Mouse (Mus musculus): Measurements from ENCODE around the gene Syne1. TPM values are rescaled to one million over a fixed set of nuclear protein-coding genes. Genes with fewer than 3 reads are reported as not detected.

The Syne1 gene
- total RNA-seq, 4 experiments from 2014 or later: 272 to 326 (median 297) TPM

DNA sequence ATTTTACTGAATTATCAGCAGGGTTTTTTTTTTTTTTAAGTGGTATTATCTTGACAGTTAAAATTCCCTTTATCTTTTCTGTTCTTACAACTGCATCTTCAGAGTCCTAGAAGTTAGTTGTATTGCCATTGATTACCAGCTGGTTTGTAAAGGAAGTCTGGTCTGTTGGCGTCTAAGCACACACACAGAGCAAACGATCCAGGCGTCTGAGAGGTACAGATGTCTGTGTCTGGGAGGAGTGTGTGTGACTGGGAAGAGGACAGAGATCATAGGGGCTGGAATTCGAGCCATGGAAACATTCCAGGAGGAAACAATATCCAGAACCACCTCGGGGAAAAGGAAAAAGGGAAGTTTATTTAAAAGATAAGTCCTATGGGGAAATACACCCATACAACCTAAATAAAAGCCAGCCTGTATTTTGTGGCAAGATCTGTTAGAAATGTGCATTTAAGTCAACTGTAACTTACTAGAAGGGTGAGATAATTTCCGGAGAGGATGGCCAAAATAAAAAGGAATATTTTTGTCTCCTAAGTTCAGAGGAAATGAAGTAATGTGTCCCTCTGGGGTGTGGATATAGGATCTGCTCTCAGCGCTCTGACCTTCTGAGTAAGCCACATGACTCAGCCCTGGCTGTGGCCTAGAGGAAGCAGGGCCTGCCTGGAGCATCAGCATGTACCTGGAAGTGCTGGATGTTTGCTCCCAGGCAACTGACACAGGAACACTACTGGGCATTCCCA, 343.2 kb downstream of the Syne1 start:
- no peak for DNase-seq (ENCODE audit: low spot score in 2 of 2)

DNA sequence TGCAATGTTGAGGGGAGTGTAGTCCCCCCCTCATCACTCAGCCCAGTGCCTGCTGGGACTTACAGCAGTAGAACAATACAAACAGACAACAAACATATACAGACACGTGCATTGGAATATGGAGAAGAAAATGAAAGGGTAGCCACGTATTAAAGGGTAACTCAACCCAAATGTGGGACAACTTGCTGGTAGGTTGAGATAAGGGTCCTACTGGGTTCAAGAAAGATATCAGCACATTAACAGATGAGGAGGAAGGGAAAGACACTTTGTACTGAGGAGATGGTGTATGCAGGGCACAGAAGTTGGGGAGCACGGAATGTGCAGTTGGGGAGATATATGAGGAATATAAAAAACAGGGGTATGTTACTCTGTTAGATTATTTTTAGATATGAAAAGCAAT, 345.3 kb downstream of the Syne1 start:
- DNase-seq (ENCODE audit: low spot score in 2 of 2): no peak

DNA sequence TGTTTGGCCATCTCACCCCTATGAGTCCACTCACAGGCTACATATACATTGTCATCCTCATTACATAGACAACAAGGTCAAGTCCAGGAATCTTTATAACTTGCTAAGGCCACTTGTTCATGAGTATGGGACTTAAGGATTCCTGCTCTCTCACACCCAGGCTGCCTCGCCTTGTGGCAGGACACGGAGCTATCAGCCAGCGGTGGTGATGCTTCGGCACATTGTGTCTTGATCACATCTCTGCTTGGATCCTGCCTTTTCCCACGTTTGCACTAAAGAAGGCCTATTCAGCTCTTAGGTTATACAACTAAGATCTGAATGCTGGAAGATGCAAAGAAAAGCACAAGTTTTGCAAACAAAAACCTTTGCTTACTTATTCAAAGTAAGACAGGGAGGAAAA, 345.7 kb downstream of the Syne1 start:
- no peak for DNase-seq (ENCODE audit: low spot score in 2 of 2)

DNA sequence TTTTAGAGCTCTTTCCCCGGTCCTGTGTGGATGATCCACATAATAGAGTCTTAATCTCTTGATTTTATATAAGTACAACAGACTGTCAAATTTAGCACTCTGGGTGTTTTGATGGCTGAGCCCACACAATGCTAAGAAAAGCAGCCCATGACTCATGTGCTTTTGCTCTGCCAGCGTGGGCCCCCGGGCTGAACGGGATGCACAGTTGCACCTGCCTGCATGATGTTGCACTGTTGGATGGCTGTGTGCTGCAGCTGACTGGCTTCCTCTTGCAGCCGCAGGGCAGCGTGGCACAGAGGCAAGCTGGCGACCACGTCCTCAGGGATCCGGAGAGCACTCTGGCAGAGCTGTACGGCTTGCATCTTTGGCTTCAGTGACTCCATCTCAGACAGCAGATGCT, 347.4 kb downstream of the Syne1 start:
- DNase-seq (ENCODE audit: low spot score in 2 of 2): peak; percentile 81 to 84

DNA sequence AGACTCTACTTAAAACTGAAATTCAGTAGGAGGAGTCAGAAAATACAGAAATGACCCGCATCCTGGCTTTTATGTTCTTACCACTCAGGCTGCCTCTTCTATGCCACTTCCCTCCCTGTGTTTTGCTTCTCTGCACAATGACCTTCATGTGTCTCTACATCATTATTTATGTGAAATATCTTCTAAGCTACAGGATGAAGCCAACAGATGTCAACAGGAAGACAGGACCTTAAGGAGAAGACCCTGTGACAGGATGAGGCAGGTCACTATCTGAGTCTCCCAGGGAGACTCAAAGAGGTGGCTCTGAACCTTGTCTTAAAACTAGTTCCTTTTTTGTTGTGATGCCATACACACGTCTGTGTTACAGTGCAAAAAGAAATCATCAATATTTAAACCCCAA, 353.9 kb downstream of the Syne1 start:
- DNase-seq (ENCODE audit: low spot score in 2 of 2): no peak

DNA sequence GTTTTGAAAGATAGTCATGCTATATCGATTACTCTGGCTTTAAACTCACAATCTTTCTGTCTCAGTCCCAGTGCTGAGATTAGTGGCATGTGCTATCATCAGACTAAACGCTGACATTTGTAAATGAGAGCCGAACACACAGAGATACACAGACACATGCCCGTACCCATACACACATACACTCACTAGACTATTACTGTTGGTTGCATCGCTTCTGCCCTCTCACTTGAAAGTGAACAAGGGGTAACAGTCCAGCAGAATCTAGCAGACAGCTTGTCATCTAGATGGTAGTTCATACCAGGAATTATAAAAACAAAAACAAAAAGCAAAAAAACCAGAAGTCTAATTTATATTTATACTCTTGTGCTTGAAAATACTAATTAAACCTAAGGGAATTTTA, 355.0 kb downstream of the Syne1 start:
- no peak for DNase-seq (ENCODE audit: low spot score in 2 of 2)

DNA sequence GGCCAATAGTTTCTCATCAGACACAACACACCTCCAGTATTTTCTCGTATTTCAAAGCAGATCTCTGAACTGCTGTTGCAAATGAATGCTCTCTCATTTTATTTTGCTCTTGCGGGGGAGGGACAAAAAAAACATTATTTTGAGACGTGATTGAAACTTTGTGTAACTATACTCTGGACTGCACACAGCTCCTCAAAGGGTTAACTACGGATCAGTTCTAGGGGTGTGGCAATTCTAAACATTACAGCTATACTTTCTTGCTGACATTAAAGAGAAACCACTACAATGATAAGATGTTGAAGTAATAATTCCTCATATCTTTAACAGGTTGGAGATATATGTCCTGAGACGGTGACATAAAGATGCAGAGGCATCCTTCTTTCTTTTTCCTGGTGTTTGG, 356.0 kb downstream of the Syne1 start:
- no peak for DNase-seq (ENCODE audit: low spot score in 2 of 2)

DNA sequence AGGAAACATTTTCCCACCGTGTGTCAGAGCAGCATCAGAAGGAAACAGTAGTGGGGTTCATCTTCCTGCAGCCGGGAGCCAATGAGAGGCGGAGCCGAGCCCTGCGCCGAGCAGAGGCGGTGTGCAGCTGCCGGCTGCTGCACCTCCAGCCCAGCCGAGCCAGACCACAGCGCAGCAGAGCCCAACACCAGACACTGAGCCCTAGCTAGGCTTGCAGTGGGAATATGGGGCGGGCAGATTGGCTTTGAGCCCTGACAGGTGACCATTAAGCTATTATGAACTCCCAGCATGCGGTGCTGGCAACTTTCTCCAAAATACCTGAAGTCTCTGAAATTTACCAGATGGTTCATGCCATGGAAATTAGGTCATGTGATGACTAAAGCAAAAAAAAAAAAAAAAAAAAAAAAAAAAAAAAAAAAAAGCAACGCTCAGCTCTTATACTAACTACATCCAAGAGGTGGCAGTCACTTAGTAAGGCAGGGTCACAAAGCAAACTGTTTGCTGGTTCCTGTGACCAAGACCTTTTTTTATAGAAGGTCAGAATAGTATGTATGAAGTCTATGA, 356.5 kb downstream of the Syne1 start:
- DNase-seq (ENCODE audit: low spot score in 2 of 2): peak; percentile 50 to 61

DNA sequence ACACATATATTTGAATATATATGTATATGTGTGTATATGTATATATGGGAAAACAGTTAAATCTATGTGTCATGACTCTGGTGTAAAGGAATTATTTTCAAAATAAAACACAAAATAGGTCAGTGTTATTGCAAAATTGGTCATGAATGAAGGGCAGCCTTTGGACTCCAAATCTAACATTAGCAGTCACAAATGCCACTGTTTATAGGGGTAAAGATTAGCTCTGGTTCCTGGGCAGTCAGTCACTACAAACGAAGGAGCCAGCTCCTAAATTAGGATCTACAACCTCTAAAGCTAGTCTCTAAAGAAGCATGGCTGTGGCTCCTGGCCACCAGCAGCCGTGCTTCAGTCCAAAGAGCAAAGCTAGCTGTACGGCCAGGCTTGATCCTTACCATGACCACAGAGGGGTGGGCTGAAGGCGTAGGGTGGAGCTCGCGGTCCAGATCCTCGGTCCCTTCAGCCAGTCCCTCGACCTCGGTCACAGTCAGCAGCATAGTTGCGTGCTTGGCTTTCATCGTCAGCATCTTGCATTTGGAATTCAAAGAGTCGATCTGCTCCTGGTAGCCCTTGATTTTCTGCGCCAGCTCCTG, 357.1 kb downstream of the Syne1 start:
- no peak for DNase-seq (ENCODE audit: low spot score in 2 of 2)

DNA sequence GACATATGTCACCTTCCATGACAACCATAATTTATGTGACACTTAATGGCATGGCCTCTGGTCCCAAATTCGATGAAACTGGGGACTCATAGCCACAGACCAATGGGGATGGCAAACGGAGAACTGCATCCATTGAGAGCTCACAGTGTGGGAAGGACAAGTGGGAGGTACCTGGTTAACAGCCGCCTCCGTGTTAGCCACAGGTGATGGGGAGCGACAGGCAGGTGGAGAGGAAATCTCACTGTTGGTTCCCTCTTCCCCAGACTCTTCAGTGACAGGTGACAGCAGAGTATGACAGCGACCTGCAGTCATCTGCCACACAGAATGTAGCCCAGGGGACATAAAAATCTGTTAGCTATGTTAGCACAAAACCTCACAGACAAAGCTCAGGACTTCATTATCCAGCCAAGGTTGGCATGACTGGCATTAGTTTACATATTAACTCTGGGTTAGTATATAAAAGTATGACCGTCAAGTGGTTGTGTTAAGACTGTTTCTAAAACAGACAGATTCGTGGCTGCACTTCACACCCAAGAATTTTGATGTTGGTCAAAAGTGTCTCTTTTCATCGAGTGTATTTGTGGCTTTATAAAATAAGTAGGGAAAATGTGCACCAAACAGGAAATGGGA, 358.3 kb downstream of the Syne1 start:
- no peak for DNase-seq (ENCODE audit: low spot score in 2 of 2)

DNA sequence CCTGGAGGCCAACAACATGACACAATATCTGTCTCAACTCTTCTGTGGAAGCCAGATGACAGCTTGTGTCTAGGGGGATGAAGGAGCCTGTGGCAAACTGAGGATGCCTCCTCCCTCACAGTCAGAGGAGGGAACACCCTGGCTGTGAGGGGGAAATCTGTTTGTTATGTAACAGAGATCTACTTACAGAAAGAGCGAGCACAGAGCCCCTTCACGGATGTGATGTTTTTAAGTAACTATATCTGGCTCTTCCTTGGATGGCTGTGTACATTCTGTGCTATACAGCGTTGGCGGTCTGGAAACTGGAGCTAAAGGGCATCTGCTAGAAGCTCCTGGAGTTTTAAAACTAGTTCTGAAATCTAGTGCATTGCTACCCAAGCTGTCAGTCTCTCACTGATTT, 360.5 kb downstream of the Syne1 start:
- peak; percentile 36 to 40 for DNase-seq (ENCODE audit: low spot score in 2 of 2)

DNA sequence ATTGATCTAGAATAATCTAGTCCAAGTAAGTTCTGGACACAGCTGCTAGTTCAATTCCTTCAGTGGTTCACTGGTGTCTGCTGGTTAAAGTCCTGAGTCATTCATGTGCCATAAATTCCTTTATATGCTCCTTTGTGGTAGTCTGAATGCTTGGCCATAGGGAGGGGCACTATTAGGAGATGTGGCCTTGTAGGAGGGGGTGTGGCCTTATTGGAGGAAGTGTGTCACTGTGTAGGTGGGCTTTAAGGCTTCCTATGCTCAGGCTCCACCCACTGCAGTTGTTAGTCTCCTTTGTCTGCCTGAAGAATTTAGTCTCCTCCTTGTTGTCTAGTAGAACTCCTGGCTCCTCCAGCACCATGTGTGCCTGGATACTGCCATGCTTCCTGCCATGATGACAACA, 362.4 kb downstream of the Syne1 start:
- DNase-seq (ENCODE audit: low spot score in 2 of 2): no peak

DNA sequence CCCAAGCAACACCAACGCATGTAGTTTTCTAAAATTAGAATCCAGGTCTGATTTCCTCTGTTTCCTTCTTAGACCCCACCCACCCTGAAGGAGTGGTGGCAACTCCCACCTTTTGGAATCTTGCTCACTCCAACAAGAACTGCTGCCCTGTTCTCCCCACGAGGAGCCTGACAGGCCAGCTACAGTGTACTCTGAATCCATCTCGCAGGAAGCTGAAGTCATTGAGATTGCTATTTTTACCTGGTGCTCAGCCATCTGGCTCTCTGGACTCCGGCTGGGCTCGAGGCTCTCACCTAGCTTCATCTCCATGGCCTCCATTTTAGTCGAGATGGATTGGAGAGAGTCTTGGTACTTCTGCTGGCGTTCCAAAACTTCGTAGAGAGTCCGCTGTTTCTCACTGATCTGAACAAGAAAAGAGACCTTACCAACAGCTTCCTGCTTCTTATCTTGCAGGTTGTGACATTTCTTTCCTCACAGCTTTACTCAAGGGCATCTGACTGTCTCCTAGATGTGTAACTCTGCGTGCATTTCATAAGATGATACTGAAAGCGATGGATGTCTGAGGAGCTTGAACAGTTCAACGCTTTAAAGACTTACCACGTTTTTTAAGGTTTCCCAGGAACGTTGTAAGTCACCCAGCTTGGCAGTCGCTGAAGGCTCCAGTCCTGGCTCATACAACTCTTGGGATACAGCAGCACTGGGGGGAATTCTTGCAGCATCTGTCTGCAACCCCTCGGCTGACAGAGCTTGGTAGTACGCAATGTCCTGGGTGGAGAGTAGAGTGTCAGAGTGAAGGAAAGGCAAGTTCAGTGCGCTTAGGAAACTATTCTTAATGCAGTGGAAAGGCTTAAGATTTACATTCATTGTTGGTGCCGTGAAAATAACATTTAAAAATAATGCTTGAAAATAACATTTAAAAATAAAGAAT, 365.9 kb downstream of the Syne1 start:
- no peak for DNase-seq (ENCODE audit: low spot score in 2 of 2)

DNA sequence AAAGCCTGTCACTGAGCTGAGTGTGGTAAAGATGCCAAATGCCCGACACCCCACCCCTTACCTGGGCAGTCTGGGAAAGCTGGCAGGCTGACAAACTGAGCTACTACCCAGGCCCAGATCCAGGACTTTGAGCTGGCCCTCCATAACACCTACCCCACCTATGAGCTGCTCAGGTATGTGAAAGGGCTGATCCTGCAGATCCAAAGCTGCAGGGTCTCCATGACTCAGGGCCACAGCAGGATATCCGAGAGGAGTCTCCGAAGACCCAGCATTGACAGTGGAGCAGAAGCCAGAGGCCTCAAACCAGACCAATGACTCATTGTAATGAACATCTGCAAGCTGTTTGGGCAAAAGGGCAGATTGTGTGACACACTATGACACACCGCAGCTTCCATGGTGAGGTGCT, 369.5 kb downstream of the Syne1 start:
- no peak for DNase-seq (ENCODE audit: low spot score in 2 of 2)

DNA sequence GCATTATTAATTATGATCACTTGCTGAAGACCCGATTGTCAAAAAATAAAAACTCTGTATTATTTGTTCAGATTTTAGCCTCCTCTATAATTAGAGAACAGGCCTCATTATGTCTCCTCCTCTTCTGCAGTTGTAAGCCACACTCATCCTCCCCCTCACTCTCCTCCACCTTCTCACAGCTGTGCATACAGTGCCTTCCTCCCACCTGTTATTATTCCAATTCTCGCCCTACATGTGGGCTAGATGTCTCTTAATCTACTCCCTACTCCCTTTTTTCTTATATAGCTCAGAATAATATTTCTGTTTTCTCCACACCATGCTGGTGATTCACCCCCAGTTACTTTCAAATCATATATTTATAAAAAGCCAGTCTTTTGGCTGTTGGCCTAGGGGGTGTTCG, 371.4 kb downstream of the Syne1 start:
- DNase-seq (ENCODE audit: low spot score in 2 of 2): no peak

DNA sequence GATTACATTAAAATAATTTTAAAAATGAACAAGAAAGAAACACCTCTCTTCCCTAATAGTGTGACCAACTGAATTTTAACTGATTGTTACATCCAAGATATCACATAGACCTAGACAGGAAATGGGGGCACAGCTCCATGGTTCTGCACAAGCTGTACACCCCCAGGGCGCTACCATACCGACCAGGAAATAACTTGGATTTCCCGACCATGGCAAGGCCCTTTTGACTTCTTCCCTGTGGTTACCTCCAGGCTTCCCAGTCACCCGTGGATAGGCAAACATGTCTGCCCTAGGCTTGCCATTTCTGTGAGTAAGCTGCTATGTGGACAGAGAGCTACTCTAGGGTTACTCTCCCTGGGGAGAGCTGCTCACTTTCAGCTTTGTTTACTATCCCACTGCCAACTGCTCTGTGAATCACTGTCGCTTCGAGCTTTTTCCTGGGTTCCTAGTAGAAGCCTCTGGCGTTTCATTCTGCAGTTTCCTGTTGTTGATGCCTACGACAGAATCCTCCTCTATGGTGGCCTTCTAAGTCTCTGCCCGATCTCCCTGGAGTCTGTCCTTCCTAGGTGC, 373.8 kb downstream of the Syne1 start:
- DNase-seq (ENCODE audit: low spot score in 2 of 2): no peak

DNA sequence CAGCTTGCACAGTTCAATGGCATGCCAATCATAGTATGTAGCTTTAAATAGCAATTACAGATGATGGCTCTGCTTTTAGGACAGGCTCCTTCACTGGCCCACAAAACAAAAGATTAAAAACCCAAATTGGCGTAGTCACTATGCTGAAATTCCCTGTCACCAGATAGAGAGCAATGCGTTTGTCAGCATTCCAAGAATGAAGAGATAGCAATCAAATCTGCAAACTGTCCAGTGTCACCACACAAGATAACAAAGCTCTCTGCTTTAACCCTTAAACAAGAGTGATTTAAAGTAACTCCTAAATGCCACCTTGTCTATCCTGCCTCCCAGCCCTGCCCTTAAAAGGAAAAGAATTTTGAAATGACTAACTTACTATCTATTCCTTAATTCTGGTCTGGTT, 374.9 kb downstream of the Syne1 start:
- no peak for DNase-seq (ENCODE audit: low spot score in 2 of 2)

DNA sequence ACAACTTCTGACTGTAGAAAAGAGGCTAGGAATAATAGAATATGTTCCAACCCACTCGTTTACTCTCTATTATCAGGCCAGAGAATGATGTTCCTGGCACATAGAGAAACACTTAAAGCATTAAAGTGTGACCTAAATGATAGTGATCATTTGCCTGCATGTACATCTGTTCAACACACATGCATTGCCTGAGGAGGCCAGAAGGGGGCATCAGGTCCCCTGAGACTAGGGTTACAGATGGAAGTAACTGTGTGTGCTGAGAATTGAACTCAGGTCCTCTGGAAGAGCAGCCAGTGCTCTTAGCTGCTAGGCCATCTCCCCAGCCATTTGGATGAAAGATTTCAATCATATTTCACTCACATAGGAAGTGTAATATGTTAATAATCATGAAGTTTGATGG, 380.9 kb downstream of the Syne1 start:
- DNase-seq (ENCODE audit: low spot score in 2 of 2): no peak

DNA sequence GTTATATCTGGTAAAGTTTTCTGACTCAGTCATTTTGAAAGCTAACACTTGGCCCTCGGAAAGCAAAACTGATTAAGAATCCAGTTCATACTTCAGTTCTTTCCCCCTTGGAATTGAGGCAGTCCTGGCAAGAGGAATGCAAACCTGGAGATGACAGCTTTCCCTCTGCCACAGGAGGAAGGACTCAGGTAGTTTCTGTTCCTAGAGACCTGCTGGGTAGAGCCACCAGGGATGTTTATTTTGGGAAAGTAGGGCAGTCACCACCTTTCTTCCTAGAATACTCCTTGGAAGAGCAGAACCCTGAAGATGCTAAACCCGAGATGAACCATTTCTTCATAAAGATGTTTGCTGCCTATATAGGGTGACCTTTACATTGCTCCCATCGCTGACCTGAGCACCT, 383.8 kb downstream of the Syne1 start:
- DNase-seq (ENCODE audit: low spot score in 2 of 2): no peak

DNA sequence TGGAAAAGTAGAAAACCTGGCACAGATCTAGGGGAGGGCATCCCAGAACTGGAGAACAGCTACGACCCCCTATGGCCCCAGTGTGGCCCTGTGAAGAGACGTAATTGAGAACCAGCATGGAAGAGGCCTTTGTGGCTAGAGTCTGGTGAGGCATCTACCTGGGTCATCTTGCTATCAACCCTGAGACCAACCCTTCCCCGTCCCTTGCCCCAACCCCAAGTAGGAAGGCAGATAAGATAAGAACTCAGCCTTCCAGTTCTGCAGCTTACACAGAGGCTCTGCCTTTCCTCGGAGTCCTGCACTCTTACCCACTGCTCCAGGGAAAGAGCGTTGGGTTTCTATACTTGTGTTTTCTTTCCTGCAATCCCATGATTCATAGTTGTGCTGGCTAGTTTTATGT, 385.8 kb downstream of the Syne1 start:
- DNase-seq (ENCODE audit: low spot score in 2 of 2): no peak

DNA sequence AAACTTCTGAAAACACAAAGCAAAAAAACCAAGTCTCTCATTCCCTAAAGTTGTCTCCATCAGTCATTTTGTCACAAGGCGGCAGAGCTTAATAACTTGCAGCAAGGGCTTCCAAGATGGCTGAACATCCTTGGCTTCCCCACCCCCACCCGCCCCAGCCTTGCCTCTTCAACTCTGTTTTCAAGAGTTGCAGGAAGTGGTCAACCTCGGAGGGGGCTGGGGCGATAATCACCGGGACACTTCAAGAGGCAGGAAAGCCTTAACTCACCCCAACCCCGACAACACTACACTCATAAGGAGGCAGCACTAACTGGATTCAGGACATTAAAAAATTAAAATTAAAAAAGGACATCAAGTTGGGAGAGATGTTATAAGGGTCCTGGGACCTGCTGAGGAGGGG, 387.5 kb downstream of the Syne1 start:
- DNase-seq (ENCODE audit: low spot score in 2 of 2): no peak
